Mouse (Mus musculus): Measurements from ENCODE around the gene Tcf7l2. TPM values are rescaled to one million over a fixed set of nuclear protein-coding genes. Genes with fewer than 3 reads are reported as not detected.

Tcf7l2 gene
- total and polyA plus RNA-seq, 3 experiments = not detected

GRCm38 (mm10) chr19:55755462-55755861 lies 13.8 kb downstream of the Tcf7l2 start:
- dilution Hi-C loops (cut with MboI; ENCODE audit: extremely low pct_ligation_motif_present, extremely low pct_unique_long_range_greater_than_20kb, low sequenced_read_pairs) = no loop called here
- no peaks in the 10 kb centered on the region for H3K9me3 ChIP-seq (replicated peaks; ENCODE audit: low read length)
- no peak overlapping the region for H3K27ac ChIP-seq (ENCODE audit: insufficient read depth, low read depth)
- no peak overlapping the region for H3K4me3 ChIP-seq (replicated peaks in 1 of 3; ENCODE audit: low read depth in 2 of 3, low read length in 2 of 3, poor library complexity in 1 of 3)
- no peaks in the 10 kb centered on the region for H3K36me3 ChIP-seq (replicated peaks in 1 of 2; ENCODE audit: control insufficient read depth in 1 of 2, insufficient read depth in 1 of 2, low read length in 1 of 2)
- no peaks in the 10 kb centered on the region for H3K4me1 ChIP-seq (ENCODE audit: control insufficient read depth in 1 of 2, insufficient read depth in 2 of 2)
- in situ Hi-C loops (cut with MboI; ENCODE audit: low pct_ligation_motif_present, low pct_unique_long_range_greater_than_20kb, low sequenced_read_pairs) = no loop called here
- peaks cover 73% of the 10 kb centered on the region for H3K27me3 ChIP-seq (replicated peaks)
- DNase-seq (ENCODE audit: extremely low read depth) = no peak
- no peak overlapping the region for H3K9ac ChIP-seq (ENCODE audit: insufficient read depth, low read depth)
- no peaks in the 10 kb centered on the region for H3K79me2 ChIP-seq (replicated peaks; ENCODE audit: control insufficient read depth, extremely low read depth, insufficient read depth, poor library complexity, severe bottlenecking)
- no peak for TF ChIP-seq MEF2A (IDR thresholded peaks at IDR 0.05; ENCODE audit: borderline replicate concordance, low read depth, low read length)
- TF ChIP-seq MAFK (IDR thresholded peaks at IDR 0.05; ENCODE audit: insufficient replicate concordance, low read length) = no peak
- no peak for TF ChIP-seq JUN (IDR thresholded peaks at IDR 0.05; ENCODE audit: insufficient read depth, low read depth, low read length)
- TF ChIP-seq ELF1 (IDR thresholded peaks at IDR 0.05; ENCODE audit: low read depth, low read length) = no peak
- TF ChIP-seq NELFE (IDR thresholded peaks at IDR 0.05; ENCODE audit: low read depth, low read length) = no peak
- TF ChIP-seq SMC3 (IDR thresholded peaks at IDR 0.05; ENCODE audit: low read depth, low read length) = no peak
- TF ChIP-seq USF2 (conservative IDR thresholded peaks at IDR 0.05; ENCODE audit: low read depth, low read length) = no peak
- TF ChIP-seq IRF4 (IDR thresholded peaks at IDR 0.05; ENCODE audit: low read depth, low read length) = no peak
- TF ChIP-seq USF1 (IDR thresholded peaks at IDR 0.05; ENCODE audit: low read depth, low read length) = no peak
- no peak for TF ChIP-seq KAT2A (IDR thresholded peaks at IDR 0.05; ENCODE audit: insufficient replicate concordance, low read length)
- H3K4me2 ChIP-seq (ENCODE audit: insufficient read depth, low read depth, poor library complexity, severe bottlenecking) = no peak overlapping the region

- Histone ChIP-seq H3K9me3 (replicated peaks; ENCODE audit: low read length) (no peaks in the 10 kb centered on the region), H3K27ac (ENCODE audit: insufficient read depth, low read depth) (no peak overlapping the region), H3K36me3 (replicated peaks in 1 of 2; ENCODE audit: control insufficient read depth in 1 of 2, insufficient read depth in 1 of 2, low read length in 1 of 2) (no peaks in the 10 kb centered on the region), H3K4me3 (replicated peaks in 1 of 3; ENCODE audit: low read depth in 2 of 3, low read length in 2 of 3, poor library complexity in 1 of 3) (no peak overlapping the region), H3K27me3 (replicated peaks) (peaks cover 75% of the 10 kb centered on the region), H3K4me1 (ENCODE audit: control insufficient read depth in 1 of 2, insufficient read depth in 2 of 2) (no peaks in the 10 kb centered on the region), H3K9ac (ENCODE audit: insufficient read depth, low read depth) (no peak overlapping the region), H3K4me2 (ENCODE audit: insufficient read depth, low read depth, poor library complexity, severe bottlenecking) (no peak overlapping the region), H3K79me2 (replicated peaks; ENCODE audit: control insufficient read depth, extremely low read depth, insufficient read depth, poor library complexity, severe bottlenecking) (no peaks in the 10 kb centered on the region)
- DNase-seq (ENCODE audit: extremely low read depth) = no peak
- no peak for TF ChIP-seq RAD21 (IDR thresholded peaks at IDR 0.05; ENCODE audit: low read depth, low read length)
- in situ Hi-C loops (cut with MboI; ENCODE audit: low pct_ligation_motif_present, low pct_unique_long_range_greater_than_20kb, low sequenced_read_pairs) = no loop called here
- dilution Hi-C loops (cut with MboI; ENCODE audit: extremely low pct_ligation_motif_present, extremely low pct_unique_long_range_greater_than_20kb, low sequenced_read_pairs) = no loop called here
Observed at GRCm38 (mm10) chr19:55756707-55757106, 15.1 kb downstream of the Tcf7l2 start.

GRCm38 (mm10) chr19:55757403-55757802 lies 15.8 kb downstream of the Tcf7l2 start:
- no peak for TF ChIP-seq ZMIZ1 (IDR thresholded peaks at IDR 0.05; ENCODE audit: low read depth, low read length)
- no peak for TF ChIP-seq CHD2 (IDR thresholded peaks at IDR 0.05; ENCODE audit: low read length)
- TF ChIP-seq ZNF384 (IDR thresholded peaks at IDR 0.05; ENCODE audit: low read depth, low read length) = no peak
- no peak for TF ChIP-seq NRF1 (IDR thresholded peaks at IDR 0.05; ENCODE audit: low read depth, low read length)
- TF ChIP-seq GABPA (IDR thresholded peaks at IDR 0.05; ENCODE audit: insufficient replicate concordance, low read depth, low read length) = no peak
- no peak overlapping the region for H3K9ac ChIP-seq (ENCODE audit: insufficient read depth, low read depth)
- dilution Hi-C loops (cut with MboI; ENCODE audit: extremely low pct_ligation_motif_present, extremely low pct_unique_long_range_greater_than_20kb, low sequenced_read_pairs) (no loop called here), in situ Hi-C loops (cut with MboI; ENCODE audit: low pct_ligation_motif_present, low pct_unique_long_range_greater_than_20kb, low sequenced_read_pairs) (no loop called here)
- DNase-seq (ENCODE audit: extremely low read depth) = no peak
- H3K4me2 ChIP-seq (ENCODE audit: insufficient read depth, low read depth, poor library complexity, severe bottlenecking) = no peak overlapping the region
- no peaks in the 10 kb centered on the region for H3K79me2 ChIP-seq (replicated peaks; ENCODE audit: control insufficient read depth, extremely low read depth, insufficient read depth, poor library complexity, severe bottlenecking)
- H3K9me3 ChIP-seq (replicated peaks; ENCODE audit: low read length) = peaks cover 1% of the 10 kb centered on the region
- H3K4me3 ChIP-seq (replicated peaks in 1 of 3; ENCODE audit: low read depth in 2 of 3, low read length in 2 of 3, poor library complexity in 1 of 3) = no peak overlapping the region
- H3K27me3 ChIP-seq (replicated peaks) = peaks cover 75% of the 10 kb centered on the region
- H3K4me1 ChIP-seq (ENCODE audit: control insufficient read depth in 1 of 2, insufficient read depth in 2 of 2) = no peaks in the 10 kb centered on the region
- no peaks in the 10 kb centered on the region for H3K36me3 ChIP-seq (replicated peaks in 1 of 2; ENCODE audit: control insufficient read depth in 1 of 2, insufficient read depth in 1 of 2, low read length in 1 of 2)
- no peak overlapping the region for H3K27ac ChIP-seq (ENCODE audit: insufficient read depth, low read depth)

Measured in CH12.LX (cell line).